Mouse (Mus musculus): ENCODE results near the gene Kcnip4.

DNA sequence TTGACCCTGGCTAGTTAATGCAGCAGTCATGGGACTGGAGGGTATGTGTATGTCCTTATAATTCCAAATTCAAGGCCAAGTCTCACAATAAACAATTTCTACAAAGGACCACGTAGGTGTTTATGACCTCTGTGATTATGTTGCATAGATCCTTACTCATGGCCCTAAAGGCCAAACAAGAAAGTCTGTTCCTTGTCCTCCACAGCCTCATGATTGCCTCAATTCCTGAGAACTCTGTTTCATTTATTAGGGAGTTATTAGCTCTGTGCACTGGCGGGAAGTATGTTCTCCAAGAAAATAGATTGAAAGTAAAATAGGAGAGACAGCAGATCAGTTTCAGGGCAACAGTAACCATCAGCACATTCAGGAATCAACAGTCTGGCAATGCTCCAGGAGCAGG is 191.6 kb downstream of the Kcnip4 start:
- TF ChIP-seq POLR2A (IDR thresholded peaks at IDR 0.05; ENCODE audit: borderline replicate concordance, extremely low read depth, low read depth, low read length) = no peak
- no peak for TF ChIP-seq CTCF (IDR thresholded peaks at IDR 0.05; ENCODE audit: insufficient read depth, low read length)

Data from lung, adult 2 months (tissue).